Mouse (Mus musculus): ENCODE results near the gene Golph3l. TPM values are rescaled to one million over a fixed set of nuclear protein-coding genes. Genes with fewer than 3 reads are reported as not detected.

Gene Golph3l
- total and polyA plus RNA-seq, 2 experiments from 2014 or later = 15.2 to 18.0 TPM

GRCm38 (mm10) chr3:95550176-95550575, 38.6 kb upstream of the Golph3l start:
- Histone ChIP-seq H3K9ac (replicated peaks; ENCODE audit: low read depth, low read length) (no peak overlapping the region), H3K27ac (ENCODE audit: low read depth) (no peak overlapping the region), H3K9me3 (replicated peaks; ENCODE audit: control insufficient read depth, low read length) (no peaks in the 10 kb centered on the region), H3K36me3 (replicated peaks; ENCODE audit: control insufficient read depth, insufficient read depth, low read length) (no peaks in the 10 kb centered on the region), H3K4me1 (ENCODE audit: control insufficient read depth, insufficient read depth) (no peaks in the 10 kb centered on the region), H3K4me2 (ENCODE audit: low read depth, low read length) (no peak overlapping the region), H3K4me3 (ENCODE audit: low read depth, low read length) (no peak overlapping the region), H3K27me3 (ENCODE audit: control insufficient read depth, insufficient read depth, low read length) (no peaks in the 10 kb centered on the region)
- TF ChIP-seq CTCF (IDR thresholded peaks at IDR 0.05; ENCODE audit: low read depth) = no peak
- no peak for TF ChIP-seq EP300 (IDR thresholded peaks at IDR 0.05; ENCODE audit: low read depth)
- ATAC-seq (ENCODE audit: insufficient read depth, low read depth) = no peak
- 89% methylated on average over 1 of the region's 1 CpGs for WGBS
- no peak for DNase-seq (ENCODE audit: low spot score)

GRCm38 (mm10) chr3:95553986-95554385, 34.7 kb upstream of the Golph3l start:
- Histone ChIP-seq H3K9ac (replicated peaks; ENCODE audit: low read depth, low read length) (no peak overlapping the region), H3K9me3 (replicated peaks; ENCODE audit: control insufficient read depth, low read length) (no peaks in the 10 kb centered on the region), H3K4me1 (ENCODE audit: control insufficient read depth, insufficient read depth) (no peaks in the 10 kb centered on the region), H3K27me3 (ENCODE audit: control insufficient read depth, insufficient read depth, low read length) (no peaks in the 10 kb centered on the region), H3K36me3 (replicated peaks; ENCODE audit: control insufficient read depth, insufficient read depth, low read length) (no peaks in the 10 kb centered on the region), H3K4me3 (ENCODE audit: low read depth, low read length) (no peak overlapping the region), H3K4me2 (ENCODE audit: low read depth, low read length) (no peak overlapping the region), H3K27ac (ENCODE audit: low read depth) (no peak overlapping the region)
- DNase-seq (ENCODE audit: low spot score) (no peak), ATAC-seq (ENCODE audit: insufficient read depth, low read depth) (no peak)
- 53% methylated on average over 3 of the region's 3 CpGs for WGBS
- no peak for TF ChIP-seq CTCF (IDR thresholded peaks at IDR 0.05; ENCODE audit: low read depth)
- no peak for TF ChIP-seq EP300 (IDR thresholded peaks at IDR 0.05; ENCODE audit: low read depth)

DNA sequence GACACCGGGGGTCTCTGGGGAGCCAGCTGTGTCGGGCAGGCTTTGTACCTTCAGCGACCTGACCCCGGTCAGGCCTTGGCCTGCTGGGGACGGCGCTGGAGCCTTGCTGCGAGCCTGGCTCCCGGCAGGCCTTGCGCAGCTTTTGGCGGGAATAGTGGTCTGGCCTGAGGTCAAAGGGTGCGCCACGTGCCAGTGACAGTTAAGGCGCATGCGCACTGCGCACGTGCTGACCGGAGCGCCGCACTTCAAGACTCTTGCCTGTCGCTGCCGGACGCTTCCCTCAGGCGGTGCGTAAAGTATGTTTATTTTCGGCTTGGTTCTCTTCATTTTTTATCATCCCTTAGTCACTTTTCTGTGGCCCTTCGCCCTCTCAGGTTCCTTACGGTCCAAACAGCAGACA, 29.3 kb upstream of the Golph3l start, which contains the start of gene Hormad1:
Gene Hormad1 (plus strand): TSS at position 241 of the 400 bp plus-strand sequence.
- ATAC-seq (ENCODE audit: insufficient read depth, low read depth) (no peak), DNase-seq (ENCODE audit: low spot score) (no peak)
- Histone ChIP-seq H3K4me3 (ENCODE audit: low read depth, low read length) (no peak within 1 kb of the TSS), H3K27ac (ENCODE audit: low read depth) (no peak within 1 kb of the TSS), H3K4me2 (ENCODE audit: low read depth, low read length) (no peak within 1 kb of the TSS), H3K4me1 (ENCODE audit: control insufficient read depth, insufficient read depth) (no peaks in the 10 kb centered on the region), H3K9me3 (replicated peaks; ENCODE audit: control insufficient read depth, low read length) (no peaks in the 10 kb centered on the region), H3K9ac (replicated peaks; ENCODE audit: low read depth, low read length) (no peak within 1 kb of the TSS), H3K27me3 (ENCODE audit: control insufficient read depth, insufficient read depth, low read length) (no peaks in the 10 kb centered on the region), H3K36me3 (replicated peaks; ENCODE audit: control insufficient read depth, insufficient read depth, low read length) (no peaks in the 10 kb centered on the region)
- TF ChIP-seq CTCF (IDR thresholded peaks at IDR 0.05; ENCODE audit: low read depth) (no peak), EP300 (IDR thresholded peaks at IDR 0.05; ENCODE audit: low read depth) (no peak)
- WGBS = 87% methylated on average over 27 of the region's 27 CpGs

GRCm38 (mm10) chr3:95560738-95561137, 28.0 kb upstream of the Golph3l start:
- no peak for DNase-seq (ENCODE audit: low spot score)
- Histone ChIP-seq H3K27ac (ENCODE audit: low read depth) (no peak overlapping the region), H3K36me3 (replicated peaks; ENCODE audit: control insufficient read depth, insufficient read depth, low read length) (no peaks in the 10 kb centered on the region), H3K9ac (replicated peaks; ENCODE audit: low read depth, low read length) (no peak overlapping the region), H3K4me1 (ENCODE audit: control insufficient read depth, insufficient read depth) (no peaks in the 10 kb centered on the region), H3K9me3 (replicated peaks; ENCODE audit: control insufficient read depth, low read length) (no peaks in the 10 kb centered on the region), H3K27me3 (ENCODE audit: control insufficient read depth, insufficient read depth, low read length) (no peaks in the 10 kb centered on the region), H3K4me3 (ENCODE audit: low read depth, low read length) (no peak overlapping the region), H3K4me2 (ENCODE audit: low read depth, low read length) (no peak overlapping the region)
- WGBS = 91% methylated on average over 3 of the region's 3 CpGs
- no peak for TF ChIP-seq CTCF (IDR thresholded peaks at IDR 0.05; ENCODE audit: low read depth)
- no peak for TF ChIP-seq EP300 (IDR thresholded peaks at IDR 0.05; ENCODE audit: low read depth)
- ATAC-seq (ENCODE audit: insufficient read depth, low read depth) = no peak

DNA sequence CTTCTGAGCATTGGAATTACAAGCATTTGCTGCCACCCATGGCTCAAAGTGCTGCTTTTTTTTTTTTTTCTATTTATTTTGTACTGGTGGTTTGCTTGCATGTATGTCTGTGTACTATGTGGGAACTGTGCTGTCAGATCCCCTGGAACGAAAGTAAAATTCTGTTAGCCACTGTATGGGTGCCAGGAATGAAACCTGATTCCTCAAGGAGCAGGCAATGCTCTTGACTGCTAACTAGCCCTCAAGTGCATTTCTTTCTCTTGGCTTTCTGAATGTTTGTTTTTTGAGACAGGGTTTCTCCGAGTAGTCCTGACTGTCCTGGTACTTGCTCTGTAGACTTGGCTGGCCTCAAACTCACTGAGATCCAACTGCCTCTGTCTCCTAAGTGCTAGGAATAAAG, 26.9 kb upstream of the Golph3l start:
- TF ChIP-seq EP300 (IDR thresholded peaks at IDR 0.05; ENCODE audit: low read depth) (no peak), CTCF (IDR thresholded peaks at IDR 0.05; ENCODE audit: low read depth) (no peak)
- H3K4me1 ChIP-seq (ENCODE audit: control insufficient read depth, insufficient read depth) = no peaks in the 10 kb centered on the region
- H3K4me3 ChIP-seq (ENCODE audit: low read depth, low read length) = no peak overlapping the region
- ATAC-seq (ENCODE audit: insufficient read depth, low read depth) (no peak), DNase-seq (ENCODE audit: low spot score) (no peak)
- no peaks in the 10 kb centered on the region for H3K36me3 ChIP-seq (replicated peaks; ENCODE audit: control insufficient read depth, insufficient read depth, low read length)
- 64% methylated on average over 2 of the region's 2 CpGs for WGBS
- H3K4me2 ChIP-seq (ENCODE audit: low read depth, low read length) = no peak overlapping the region
- H3K27ac ChIP-seq (ENCODE audit: low read depth) = no peak overlapping the region
- H3K27me3 ChIP-seq (ENCODE audit: control insufficient read depth, insufficient read depth, low read length) = no peaks in the 10 kb centered on the region
- H3K9ac ChIP-seq (replicated peaks; ENCODE audit: low read depth, low read length) = no peak overlapping the region
- H3K9me3 ChIP-seq (replicated peaks; ENCODE audit: control insufficient read depth, low read length) = no peaks in the 10 kb centered on the region

DNA sequence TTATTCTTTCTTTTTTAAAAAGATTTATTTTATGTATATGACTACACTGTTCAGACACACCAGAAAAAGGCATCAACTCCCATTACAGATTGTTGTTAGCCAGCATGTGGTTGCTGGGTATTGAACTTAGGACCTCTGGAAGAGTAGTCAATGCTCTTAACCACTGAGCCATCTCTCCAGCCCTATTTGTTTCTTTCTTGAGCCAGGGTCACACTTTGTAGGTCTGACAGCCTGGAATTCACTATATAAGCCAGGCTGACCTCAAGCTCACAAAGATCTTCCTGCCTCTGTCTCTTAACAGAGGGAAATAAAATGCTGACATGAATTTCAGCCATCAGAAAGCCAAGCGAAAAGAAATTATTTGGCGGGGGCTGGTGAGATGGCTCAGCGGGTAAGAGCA, 19.1 kb upstream of the Golph3l start:
- no peaks in the 10 kb centered on the region for H3K36me3 ChIP-seq (replicated peaks; ENCODE audit: control insufficient read depth, insufficient read depth, low read length)
- no peaks in the 10 kb centered on the region for H3K9me3 ChIP-seq (replicated peaks; ENCODE audit: control insufficient read depth, low read length)
- H3K4me3 ChIP-seq (ENCODE audit: low read depth, low read length) = no peak overlapping the region
- TF ChIP-seq CTCF (IDR thresholded peaks at IDR 0.05; ENCODE audit: low read depth) = no peak
- no peak for TF ChIP-seq EP300 (IDR thresholded peaks at IDR 0.05; ENCODE audit: low read depth)
- H3K4me2 ChIP-seq (ENCODE audit: low read depth, low read length) = no peak overlapping the region
- WGBS = 85% methylated on average over 3 of the region's 3 CpGs
- no peaks in the 10 kb centered on the region for H3K4me1 ChIP-seq (ENCODE audit: control insufficient read depth, insufficient read depth)
- no peaks in the 10 kb centered on the region for H3K27me3 ChIP-seq (ENCODE audit: control insufficient read depth, insufficient read depth, low read length)
- no peak overlapping the region for H3K9ac ChIP-seq (replicated peaks; ENCODE audit: low read depth, low read length)
- DNase-seq (ENCODE audit: low spot score) (no peak), ATAC-seq (ENCODE audit: insufficient read depth, low read depth) (no peak)
- no peak overlapping the region for H3K27ac ChIP-seq (ENCODE audit: low read depth)

All from heart, postnatal 0 days (tissue).